Mouse (Mus musculus) cortical plate, adult 2 months (tissue): Measurements from ENCODE around the gene Rbbp6.
A peak's percentile ranks its signal among the peaks of the same experiment; 100 is the strongest.

Source experiments
- CTCF ChIP-seq: fragments of 200-500 bp; IDR thresholded peaks from 2 replicates; pipeline ENCODE4 v1.5.1; 2011; ENCODE audit warnings: mild to moderate bottlenecking, control low read depth, low read length; ENCODE audit not compliant: insufficient read depth; ENCODE audit errors: extremely low read depth
- POLR2A ChIP-seq: fragments of 200-500 bp; IDR thresholded peaks from 2 replicates; pipeline ENCODE4 v1.6.1; 2011; ENCODE audit warnings: mild to moderate bottlenecking, low read length, control low read depth; ENCODE audit not compliant: insufficient read depth; ENCODE audit errors: extremely low read depth

- no peak for TF ChIP-seq POLR2A
- TF ChIP-seq CTCF, result peak; percentile 25; the same call in 1 of the 2 replicates
Measured at GRCm38 (mm10) chr7:123039302-123039701, 73.8 kb downstream of the Rbbp6 start.
